Mouse (Mus musculus) urinary bladder, postnatal 25 days (tissue): ENCODE data around the gene Midn.

Experiments used
- DNase-seq: peaks from one replicate; pipeline ENCODE4 v3.0.0; 2022; ENCODE audit warnings: low spot score

Midn gene

GRCm38 (mm10) chr10:80196167-80196566, 48.1 kb downstream of the Midn start:
- no peak for DNase-seq

- no peak for DNase-seq
These were observed 48.9 kb downstream of the Midn start for GRCm38 (mm10) chr10:80196778-80197581.

- DNase-seq = peak; percentile 75
These were observed 51.5 kb downstream of the Midn start for GRCm38 (mm10) chr10:80199440-80200008.

- DNase-seq = no peak
These were observed 52.4 kb downstream of the Midn start for GRCm38 (mm10) chr10:80200485-80200884.

GRCm38 (mm10) chr10:80204055-80204454, 56.0 kb downstream of the Midn start:
- DNase-seq = no peak

GRCm38 (mm10) chr10:80207201-80207600, 59.1 kb downstream of the Midn start:
- DNase-seq = no peak

- DNase-seq = no peak
These were observed 59.6 kb downstream of the Midn start for GRCm38 (mm10) chr10:80207676-80208075.
